Mouse (Mus musculus) cerebellum, adult 2 months (tissue): ENCODE results near the gene Coil. TPM values are rescaled to one million over a fixed set of nuclear protein-coding genes. Genes with fewer than 3 reads are reported as not detected.
"Not testable (repeated sequence)": the region's sequence is repeated elsewhere in the genome, so short reads cannot be mapped to it uniquely, and the experiment has no call there.

Experiments used
- DNase-seq, 2 experiments: peaks; one replicate each; pipeline ENCODE4 v3.0.0; 2021
- H3K27ac ChIP-seq: fragments of 200-500 bp; 2 replicates; pipeline ENCODE4 v1.5.1; 2012; ENCODE audit warnings: low read length, control low read depth, inconsistent platforms; ENCODE audit not compliant: insufficient read depth
- H3K27me3 ChIP-seq: fragments of 200-500 bp; 2 replicates; pipeline ENCODE4 v1.6.1; 2012; ENCODE audit warnings: inconsistent platforms, mild to moderate bottlenecking, low read length, moderate library complexity; ENCODE audit not compliant: control insufficient read depth, insufficient read depth
- H3K4me1 ChIP-seq: fragments of 200-500 bp; 2 replicates; pipeline ENCODE4 v1.6.1; 2011; ENCODE audit warnings: low read length; ENCODE audit not compliant: control insufficient read depth, insufficient read depth
- H3K4me3 ChIP-seq: fragments of 200-500 bp; replicated peaks from 2 replicates; pipeline ENCODE3; 2011; ENCODE audit warnings: mild to moderate bottlenecking, low read depth, low read length, control low read depth; ENCODE audit not compliant: insufficient read depth
- CTCF ChIP-seq: fragments of 200-500 bp; IDR thresholded peaks from 2 replicates; pipeline ENCODE4 v1.5.1; 2011; ENCODE audit warnings: low read depth, mild to moderate bottlenecking, control low read depth, low read length, moderate library complexity, borderline replicate concordance; ENCODE audit not compliant: insufficient read depth
- POLR2A ChIP-seq: fragments of 200-500 bp; IDR thresholded peaks from 2 replicates; pipeline ENCODE4 v1.6.1; 2011; ENCODE audit warnings: low read length, control low read depth, borderline replicate concordance; ENCODE audit not compliant: insufficient read depth
- WGBS: fragments of 180-500 bp; shearing (Covaris S2); methylation state at CpG from one replicate; pipeline ENCODE4 v1.1.7; 2018; 5-methylcytosine and 5-hydroxymethylcytosine counted together
- polyA plus RNA-seq: library from polyadenylated mRNA; depleted of rRNA; stranded (reverse); fragments of >200 nt; gene quantifications from 2 replicates; pipeline ENCODE4 v1.2.3, GENCODE M21; 2012

The Coil gene
- polyA plus RNA-seq, 1 experiment: 22.3 TPM

DNA sequence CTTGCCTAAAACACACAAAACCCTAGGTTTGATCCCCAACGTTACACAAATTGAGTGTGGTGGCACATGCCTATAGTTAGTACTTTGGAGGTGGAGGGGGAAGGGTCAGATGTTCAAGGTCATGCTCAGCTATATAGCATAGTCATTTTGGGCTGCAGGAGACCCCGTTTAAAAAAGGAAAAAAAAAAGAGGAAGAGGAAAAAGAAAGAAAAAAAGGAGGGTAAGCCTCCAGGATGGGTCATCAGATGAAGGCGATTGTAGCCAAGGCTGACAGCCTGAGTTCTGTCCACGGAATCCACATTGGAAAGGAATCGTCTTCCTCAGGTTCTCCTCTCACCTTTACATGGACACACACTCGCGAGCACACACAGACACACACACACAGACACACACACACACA is 24.4 kb downstream of the Coil start:
- WGBS: 85% methylated on average over 7 of the region's 7 CpGs

GRCm38 (mm10) chr11:88995616-88996015 is 25.6 kb downstream of the Coil start:
- Histone ChIP-seq H3K27ac (no peak overlapping the region), H3K4me1 (no peaks in the 10 kb centered on the region; the same call in 1 of the 2 replicates), H3K27me3 (no peaks in the 10 kb centered on the region), H3K4me3 (no peak overlapping the region)
- TF ChIP-seq POLR2A (no peak), CTCF (no peak)
- no peak for DNase-seq
- 95% methylated on average over 2 of the region's 2 CpGs for WGBS

More for the DNA sequence above, 24.4 kb downstream of the Coil start:
- no peak overlapping the region for H3K27ac ChIP-seq
- no peaks in the 10 kb centered on the region for H3K27me3 ChIP-seq
- no peak for DNase-seq
- no peaks in the 10 kb centered on the region; the same call in 1 of the 2 replicates for H3K4me1 ChIP-seq
- TF ChIP-seq POLR2A: no peak
- TF ChIP-seq CTCF: no peak
- H3K4me3 ChIP-seq: no peak overlapping the region

- TF ChIP-seq CTCF (no peak), POLR2A (no peak)
- WGBS: 54% methylated on average over 7 of the region's 7 CpGs
- Histone ChIP-seq H3K27ac (no peak overlapping the region), H3K4me3 (no peak overlapping the region), H3K4me1 (no peaks in the 10 kb centered on the region; the same call in 1 of the 2 replicates), H3K27me3 (no peaks in the 10 kb centered on the region)
- no peak for DNase-seq
These were observed 26.4 kb downstream of the Coil start for GRCm38 (mm10) chr11:88996427-88996826.

- DNase-seq, H3K4me3 ChIP-seq, H3K27me3 ChIP-seq, H3K27ac ChIP-seq, H3K4me1 ChIP-seq: not testable (repeated sequence)
- 87% methylated on average over 5 of the region's 5 CpGs for WGBS
These were observed 27.3 kb downstream of the Coil start for GRCm38 (mm10) chr11:88997343-88997742.

DNA sequence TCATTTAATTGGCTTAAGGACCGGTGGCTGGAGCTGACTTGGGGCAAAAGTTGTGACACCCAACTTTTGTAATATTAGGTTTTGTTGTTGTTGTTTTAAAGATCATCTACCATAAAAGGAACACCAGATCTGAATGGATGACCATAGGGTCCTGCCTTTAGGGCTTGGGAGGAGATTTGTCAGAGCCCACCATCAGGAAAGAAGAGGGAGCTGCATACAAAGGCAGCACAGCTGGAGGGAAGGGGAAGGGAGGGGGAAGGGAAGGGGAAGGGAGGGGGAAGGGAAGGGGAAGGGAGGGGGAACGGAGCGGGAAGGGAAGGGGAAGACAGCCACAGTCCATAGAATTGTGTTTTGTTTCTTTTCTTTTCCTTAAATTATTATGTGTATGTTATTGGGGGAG is 28.4 kb downstream of the Coil start:
- TF ChIP-seq CTCF: no peak
- TF ChIP-seq POLR2A: no peak
- 38% methylated on average over 3 of the region's 3 CpGs for WGBS
- Histone ChIP-seq H3K27me3 (no peaks in the 10 kb centered on the region), H3K4me1 (no peaks in the 10 kb centered on the region), H3K27ac (no peak overlapping the region), H3K4me3 (no peak overlapping the region)
- DNase-seq: no peak

DNA sequence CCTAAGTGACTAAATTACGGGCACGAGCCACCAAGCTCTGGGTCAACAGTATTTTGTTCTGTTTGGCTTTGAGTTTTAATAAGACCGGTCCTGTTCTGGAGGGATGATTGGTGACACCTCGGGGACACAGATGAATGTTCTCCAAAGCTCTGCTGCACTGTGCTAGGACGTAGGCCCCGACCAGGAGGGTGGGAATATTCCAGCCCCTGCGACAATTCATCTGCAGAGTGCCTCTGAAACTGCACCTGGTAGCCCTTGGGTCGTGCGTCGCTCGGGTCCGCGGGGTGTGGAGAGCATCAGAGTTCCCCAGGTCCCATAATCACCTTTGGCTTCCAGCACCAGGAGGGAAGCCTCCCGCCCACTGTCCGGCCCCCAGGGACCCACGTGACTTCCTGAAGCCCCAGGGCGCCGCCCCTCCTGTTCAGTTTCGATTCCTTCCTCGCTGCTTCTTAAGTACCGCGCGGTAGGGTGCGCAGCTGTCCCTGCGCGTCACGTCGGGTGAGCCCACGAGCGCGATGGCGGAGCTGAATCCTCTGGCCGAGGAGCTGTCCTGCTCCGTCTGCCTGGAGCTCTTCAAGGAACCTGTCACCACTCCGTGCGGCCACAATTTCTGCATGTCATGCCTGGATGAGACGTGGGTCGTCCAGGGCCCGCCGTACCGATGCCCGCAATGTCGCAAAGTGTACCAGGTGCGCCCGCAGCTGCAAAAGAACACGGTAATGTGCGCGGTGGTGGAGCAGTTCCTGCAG is 29.1 kb downstream of the Coil start, which contains the start of gene Trim25:
Gene Trim25 (plus strand): TSS at position 403 of the 749 bp plus-strand sequence.
- H3K4me1 ChIP-seq: no peaks in the 10 kb centered on the region
- no peaks in the 10 kb centered on the region for H3K27me3 ChIP-seq
- no peak within 1 kb of the TSS for H3K27ac ChIP-seq
- WGBS: 10% methylated on average over 48 of the region's 48 CpGs
- H3K4me3 ChIP-seq: peak within 1 kb of the TSS; percentile 25
- no peak for DNase-seq
- no peak for TF ChIP-seq CTCF
- no peak for TF ChIP-seq POLR2A

GRCm38 (mm10) chr11:88999723-89000526 is 29.9 kb downstream of the Coil start:
- no peak overlapping the region for H3K4me3 ChIP-seq
- 51% methylated on average over 33 of the region's 33 CpGs for WGBS
- DNase-seq: no peak
- H3K4me1 ChIP-seq: no peaks in the 10 kb centered on the region
- no peak for TF ChIP-seq POLR2A
- no peak for TF ChIP-seq CTCF
- H3K27me3 ChIP-seq: no peaks in the 10 kb centered on the region
- H3K27ac ChIP-seq: no peak overlapping the region

GRCm38 (mm10) chr11:89000527-89000819 is 30.4 kb downstream of the Coil start:
- TF ChIP-seq CTCF: no peak
- no peak for TF ChIP-seq POLR2A

More at GRCm38 (mm10) chr11:89000527-89000819, 30.4 kb downstream of the Coil start:
- Histone ChIP-seq H3K27ac (no peak overlapping the region), H3K27me3 (no peaks in the 10 kb centered on the region), H3K4me3 (no peak overlapping the region), H3K4me1 (no peaks in the 10 kb centered on the region)
- no peak for DNase-seq
